Mouse (Mus musculus): ENCODE results near the gene Tmem170b.

DNA sequence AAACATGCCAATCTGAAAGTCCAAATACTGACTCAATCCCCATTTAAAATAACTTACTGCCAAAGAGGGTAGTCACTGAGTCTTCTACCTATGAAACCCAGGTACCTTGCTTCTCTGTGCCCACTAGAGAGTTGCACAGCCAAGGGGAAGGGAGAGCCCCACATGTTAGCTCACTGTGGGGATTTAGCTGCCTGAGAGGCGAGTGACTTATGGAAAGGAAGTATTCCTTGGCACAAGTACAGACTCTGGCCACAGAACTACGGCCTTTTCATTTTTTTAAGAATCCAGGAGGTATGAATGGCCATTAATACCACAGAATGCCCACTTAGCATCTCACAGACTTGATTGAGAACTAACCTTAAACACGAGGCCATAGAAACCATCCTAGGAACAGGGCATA lies 35.9 kb upstream of the Tmem170b start:
- TF ChIP-seq CTCF (IDR thresholded peaks at IDR 0.05; ENCODE audit: borderline replicate concordance, insufficient read depth, low read depth, low read length), result no peak
- TF ChIP-seq POLR2A (IDR thresholded peaks at IDR 0.05; ENCODE audit: borderline replicate concordance, insufficient read depth, low read length), result no peak

Measured in cerebellum, adult 2 months (tissue).